Mouse (Mus musculus): ENCODE measurements at regions not wholly inside any gene's neighbourhood (a gene's known extent, or its start where the extent isn't known, plus 50 kb on each side); places are given as distances from the start of the nearest gene placed in this dataset.
A peak's percentile ranks its signal among the peaks of the same experiment; 100 is the strongest.
"Not testable (repeated sequence)": the region's sequence is repeated elsewhere in the genome, so short reads cannot be mapped to it uniquely, and the experiment has no call there.

DNA sequence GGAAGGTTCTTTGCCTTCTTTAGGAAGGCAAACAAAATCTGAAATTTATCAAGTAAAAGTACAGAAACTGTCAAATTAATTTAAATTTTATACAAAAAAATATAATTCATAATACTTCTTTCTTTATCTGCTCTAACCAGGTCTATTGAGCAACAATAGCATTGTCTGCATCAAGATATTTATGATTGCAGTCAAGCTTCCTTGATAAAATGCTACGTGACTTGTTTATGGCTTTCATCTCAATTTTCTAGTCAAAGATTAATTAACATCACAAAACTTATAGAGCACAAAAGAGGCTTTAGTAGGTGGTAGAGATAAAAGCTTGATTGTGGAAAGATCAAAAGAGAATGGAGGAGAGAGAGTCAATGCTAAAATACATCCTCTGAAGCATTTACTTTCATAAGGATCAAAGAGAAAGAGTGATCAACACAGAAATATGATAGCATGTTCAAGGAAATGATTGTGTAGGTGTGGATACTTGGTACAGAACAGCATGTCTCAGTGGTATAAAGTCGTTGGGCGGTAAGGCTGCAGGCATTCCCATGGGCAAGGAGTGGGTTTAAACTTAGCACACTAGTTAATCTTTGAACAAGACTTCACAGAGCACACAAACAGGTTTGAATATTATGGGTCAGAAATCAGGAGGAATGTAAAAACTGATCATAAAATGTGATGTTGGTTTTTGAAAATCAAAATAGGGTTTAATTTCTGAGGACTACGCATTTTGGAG lies 164.3 kb upstream of the Speer4f2 start:
- DNase-seq (ENCODE audit: low spot score) = no peak

DNA sequence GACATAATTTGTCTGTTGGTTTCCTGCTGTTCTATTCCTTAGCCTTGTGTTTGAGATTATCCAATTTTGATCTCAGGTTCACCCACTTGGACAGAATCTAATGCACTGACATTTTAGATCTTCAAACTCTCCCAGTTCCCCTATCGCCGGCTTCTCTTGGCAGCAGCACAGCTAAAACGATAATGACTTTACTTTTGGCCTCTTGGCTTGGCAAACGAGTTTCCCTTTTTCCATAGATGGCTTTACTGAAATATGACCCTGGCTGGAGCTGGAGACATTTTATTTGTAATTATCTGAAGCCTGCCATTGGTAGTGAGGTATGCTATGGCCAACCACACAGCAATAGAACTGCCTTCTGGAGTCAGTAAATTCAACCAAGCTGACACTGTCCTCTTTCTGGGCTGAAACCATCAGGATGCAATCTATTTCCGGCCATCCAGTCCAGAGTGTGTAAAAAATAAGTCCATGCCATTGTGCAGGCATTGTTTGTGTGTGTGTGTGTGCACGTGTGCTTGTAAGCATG lies 162.2 kb upstream of the Speer4f2 start:
- DNase-seq (ENCODE audit: low spot score) = no peak

DNA sequence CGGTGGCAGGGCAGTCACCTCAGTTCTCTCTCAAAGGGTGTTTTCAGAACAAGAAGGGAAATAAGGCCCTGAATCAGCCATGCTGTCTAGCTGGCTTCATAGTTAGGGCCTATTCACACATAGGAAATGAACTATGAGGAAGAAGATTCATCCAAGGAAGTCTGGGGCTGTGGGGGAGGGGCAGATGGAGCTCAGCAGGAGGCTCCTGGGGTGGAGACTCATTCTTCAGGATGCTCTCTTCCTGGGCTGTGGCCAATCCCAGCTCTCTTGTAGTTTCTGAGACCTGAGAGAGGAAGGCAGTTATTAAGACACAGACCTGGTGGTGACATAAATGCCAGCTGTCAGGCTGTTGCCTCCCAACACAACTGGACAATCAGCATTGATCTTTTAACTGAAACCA lies 149.4 kb upstream of the Speer4f2 start:
- not testable (repeated sequence) for DNase-seq (ENCODE audit: low spot score)

DNA sequence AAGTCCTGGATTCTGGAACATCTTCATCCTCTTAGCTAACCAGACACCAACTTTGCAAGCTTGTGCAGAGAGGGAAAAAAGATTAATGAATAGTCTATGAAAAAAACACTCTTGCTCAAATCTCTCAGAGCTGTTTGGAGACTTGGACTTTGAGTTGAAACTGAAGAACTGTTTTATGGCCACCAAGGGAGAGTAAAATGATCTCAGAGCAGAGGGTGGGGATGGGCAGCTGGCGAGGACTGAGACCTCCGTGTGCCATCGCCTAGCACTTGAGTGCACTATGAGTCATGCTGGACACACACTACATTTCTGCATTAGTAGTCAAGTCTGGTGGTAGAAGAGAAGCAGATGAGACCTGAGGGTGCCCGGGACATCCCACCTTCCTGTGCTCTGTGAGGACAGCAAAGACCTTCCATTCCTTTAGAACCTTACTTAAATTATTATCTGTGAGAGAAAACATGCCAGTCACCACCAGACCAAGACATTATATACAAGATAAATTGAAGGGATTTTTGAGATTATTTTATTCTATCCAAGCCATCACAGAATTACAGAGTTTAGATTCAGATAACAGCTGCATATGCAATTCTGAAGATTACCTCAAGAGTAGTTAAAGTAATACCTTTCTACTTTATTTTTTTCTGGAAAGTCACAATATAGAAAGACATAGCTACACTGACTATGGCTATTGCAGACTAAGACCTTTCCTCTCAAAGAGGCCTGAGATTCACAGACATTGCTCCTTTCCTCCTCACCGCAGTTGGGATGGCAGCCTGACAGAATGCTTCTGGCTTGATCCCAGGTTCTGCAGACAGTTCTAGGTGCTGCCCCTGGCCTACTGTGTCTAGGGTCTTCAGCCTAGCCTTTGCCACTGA lies 125.0 kb upstream of the Speer4f2 start:
- DNase-seq (ENCODE audit: low spot score) = no peak

DNA sequence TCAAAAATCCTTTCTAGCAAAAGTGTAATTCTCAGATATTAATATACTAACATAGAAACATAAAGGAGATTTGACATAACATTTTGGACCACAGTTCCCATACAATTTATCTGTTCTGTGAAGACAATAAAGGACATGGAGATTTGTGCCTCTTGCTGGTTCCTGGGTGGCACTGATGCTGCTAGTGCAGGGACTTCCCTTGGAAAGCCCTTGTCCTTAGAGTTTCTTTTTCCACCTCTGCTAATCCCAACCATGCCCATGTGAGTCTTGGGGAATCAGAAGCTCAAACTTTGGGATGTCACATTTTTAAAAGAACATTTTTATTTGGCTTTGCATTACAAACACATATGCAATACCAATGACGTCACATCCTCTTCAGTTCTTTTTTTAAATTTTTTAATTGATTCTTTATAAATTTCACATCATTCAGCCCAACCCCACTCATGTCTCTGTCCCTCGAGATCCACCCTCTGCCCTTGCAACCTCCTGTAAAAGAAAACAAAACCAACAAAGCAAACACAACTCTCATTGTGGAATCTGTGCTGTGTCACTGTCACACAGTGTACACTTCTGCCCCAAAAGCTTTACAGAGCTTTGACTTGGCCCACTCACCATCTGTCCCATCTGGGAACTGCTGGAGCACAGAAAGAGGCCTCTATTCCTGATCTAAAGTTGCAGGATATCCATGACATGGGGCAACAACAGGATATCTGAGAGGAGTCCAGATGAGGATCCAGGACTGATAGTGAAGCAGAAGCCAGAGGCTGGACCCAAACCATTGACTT lies 112.2 kb upstream of the Speer4f2 start:
- DNase-seq (ENCODE audit: low spot score) = no peak

DNA sequence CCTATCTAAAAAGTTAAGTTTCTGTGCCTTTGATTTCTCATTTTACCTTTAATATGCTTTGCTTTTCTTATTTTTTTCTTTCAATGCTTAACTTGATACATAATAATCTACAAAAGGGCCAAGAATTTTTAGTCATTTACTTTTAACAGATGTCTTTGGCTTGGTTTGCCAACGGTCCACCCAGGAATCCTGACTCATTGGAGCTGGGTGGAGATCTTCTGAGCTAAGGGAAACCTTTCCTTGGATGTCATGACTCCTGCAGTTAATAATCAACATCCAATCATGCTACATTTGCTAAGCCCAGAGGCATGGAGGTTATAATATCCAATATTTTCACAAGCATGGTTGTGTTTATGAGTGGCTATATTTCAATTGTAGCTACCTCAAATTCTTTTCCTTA lies 110.9 kb upstream of the Speer4f2 start:
- no peak for DNase-seq (ENCODE audit: low spot score)

DNA sequence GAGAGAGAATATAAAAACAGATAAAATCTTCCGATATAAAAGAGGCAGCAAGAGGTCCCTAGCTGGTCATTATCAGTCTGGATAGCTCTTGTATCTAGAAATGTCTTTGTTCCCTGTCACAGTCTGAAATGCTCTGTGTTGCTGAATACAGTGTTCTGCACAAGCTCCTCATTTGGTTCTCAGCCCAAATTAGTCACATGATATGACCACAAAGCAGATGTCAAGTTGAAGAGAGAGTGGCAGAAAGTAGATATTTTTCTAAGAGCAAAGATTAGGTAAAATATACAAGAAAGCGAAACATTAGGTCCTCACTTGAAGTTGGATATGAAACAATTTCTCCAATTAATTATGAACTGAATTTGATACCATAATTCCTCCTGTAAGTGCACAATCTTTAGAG lies 101.8 kb upstream of the Speer4f2 start:
- peak; percentile 24 for DNase-seq (ENCODE audit: low spot score)

DNA sequence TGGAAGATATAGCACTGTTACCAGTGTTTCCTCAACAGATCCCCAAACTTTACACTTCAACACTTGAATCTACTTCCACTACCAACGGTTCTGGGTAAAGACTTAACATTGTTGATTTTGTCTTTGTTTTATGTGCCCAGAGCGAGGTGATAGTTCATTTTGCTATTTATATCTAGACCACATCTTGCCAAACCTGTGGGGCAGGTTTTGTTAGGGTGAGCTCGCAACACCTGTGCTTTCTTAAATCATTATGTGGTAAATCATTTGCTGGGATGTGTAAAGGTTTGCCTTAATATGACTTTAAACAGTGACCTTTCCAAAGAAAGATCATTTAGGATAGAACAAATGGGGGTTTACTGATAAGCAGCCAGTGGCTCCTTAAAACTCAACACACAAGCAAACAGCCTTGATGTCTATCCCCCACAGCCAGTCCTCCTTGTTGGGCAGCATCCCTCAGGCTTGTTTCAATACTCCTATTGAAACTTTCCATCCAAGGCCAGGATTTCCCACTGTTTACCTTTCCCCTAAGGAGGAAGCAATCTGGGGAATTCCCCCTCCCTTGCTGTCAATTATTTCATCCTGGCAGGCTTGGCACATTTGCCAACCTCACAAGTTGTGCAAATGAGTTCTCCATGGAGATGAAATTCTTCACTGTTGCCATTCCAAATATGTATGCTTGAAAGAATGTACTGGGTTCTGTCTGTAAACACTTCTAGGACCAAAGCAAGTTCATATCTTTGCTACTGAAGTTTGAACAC lies 101.1 kb upstream of the Speer4f2 start:
- DNase-seq (ENCODE audit: low spot score) = no peak

DNA sequence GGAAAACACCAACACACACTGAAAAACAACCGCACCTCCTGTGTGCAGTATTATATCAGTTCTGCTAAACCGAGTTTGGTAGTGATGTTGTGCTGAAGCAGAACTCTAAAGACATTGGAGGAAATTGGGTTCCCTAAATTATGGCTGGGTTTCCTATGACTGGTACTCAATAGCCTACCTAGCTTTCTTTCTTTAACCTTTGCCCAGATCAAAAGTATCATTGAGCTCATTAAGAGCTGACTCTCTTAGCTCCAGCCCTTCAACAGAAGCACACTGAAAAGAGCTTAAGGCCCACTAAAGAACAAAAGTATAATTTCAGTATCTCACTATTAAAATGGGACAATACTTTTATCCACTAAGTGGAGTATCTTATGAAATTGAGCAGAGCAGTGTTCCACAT lies 97.6 kb upstream of the Speer4f2 start:
- DNase-seq (ENCODE audit: low spot score) = no peak

DNA sequence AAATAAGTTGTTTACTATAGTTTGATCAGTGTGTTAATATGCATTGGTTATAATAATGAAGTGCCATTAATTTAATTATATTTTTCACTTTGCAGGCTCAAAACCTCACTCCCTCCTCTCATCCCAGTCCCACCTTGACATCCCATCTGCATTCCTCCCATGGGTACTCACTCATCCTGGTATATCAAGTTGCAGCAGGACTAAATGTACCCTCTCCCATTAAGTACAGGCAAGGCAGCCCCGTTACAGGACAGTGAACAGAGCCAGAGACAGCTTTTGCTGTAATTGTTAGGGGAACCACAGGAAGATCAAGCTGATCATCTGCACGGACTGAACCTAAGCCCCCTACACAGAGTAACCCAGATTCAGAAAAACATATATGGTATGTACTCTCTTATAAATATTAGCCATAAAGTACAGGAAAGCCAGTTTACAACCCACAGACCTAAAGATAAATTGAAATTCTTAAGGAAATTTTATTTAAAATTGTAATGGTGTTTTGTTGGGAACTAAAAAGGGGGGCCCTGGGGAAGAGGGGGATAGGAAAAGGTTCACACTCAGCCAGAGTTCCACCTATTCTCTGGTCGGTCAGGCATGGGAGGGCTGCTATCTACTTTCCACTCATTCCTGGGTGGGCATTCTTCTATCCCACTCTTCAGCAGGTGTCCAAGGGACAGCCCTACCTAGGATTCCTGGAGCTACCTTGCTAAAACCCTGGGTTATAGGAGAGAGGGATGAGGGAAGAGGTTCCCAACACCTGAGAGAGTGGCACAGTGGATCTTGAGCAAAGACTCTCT lies 96.0 kb upstream of the Speer4f2 start:
- DNase-seq (ENCODE audit: low spot score) = no peak

DNA sequence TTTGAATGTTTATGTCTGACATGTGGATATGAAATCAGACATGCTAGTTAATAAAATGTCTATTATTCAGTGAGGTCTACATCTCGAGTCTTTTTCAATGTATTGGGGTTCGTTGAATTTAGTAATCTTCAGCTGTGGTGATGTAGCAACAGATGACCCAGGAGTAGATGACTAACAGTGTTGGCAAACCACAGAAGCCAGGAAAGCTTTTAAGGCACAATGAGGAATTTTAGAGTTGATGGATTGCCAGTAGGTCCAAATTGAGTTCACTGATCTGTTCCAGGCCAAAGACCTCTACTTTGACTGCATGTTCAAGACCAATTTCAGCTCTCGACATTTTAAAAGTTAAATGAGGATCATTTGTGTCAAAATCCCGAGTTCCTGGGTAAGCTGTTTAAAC lies 92.8 kb upstream of the Speer4f2 start:
- no peak for DNase-seq (ENCODE audit: low spot score)

DNA sequence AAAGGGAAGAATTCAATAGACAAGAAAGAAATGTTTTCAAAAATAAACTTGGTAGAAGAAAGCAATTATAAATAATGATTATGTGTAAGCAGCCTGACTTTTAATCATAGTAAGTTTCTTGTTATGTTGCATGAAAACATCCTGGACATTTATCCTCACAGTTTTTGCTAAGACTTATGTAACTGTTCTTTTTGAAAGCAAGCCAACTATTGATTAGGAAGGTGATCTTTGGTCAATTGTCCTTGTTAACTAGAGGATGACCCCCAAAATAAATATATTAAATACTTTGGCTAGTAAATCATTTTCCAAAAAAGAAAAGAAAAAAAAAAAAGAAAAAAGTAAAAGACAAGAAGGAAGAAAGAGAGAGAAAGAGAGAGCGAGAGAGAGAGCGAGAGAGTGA lies 92.0 kb upstream of the Speer4f2 start:
- DNase-seq (ENCODE audit: low spot score) = no peak

DNA sequence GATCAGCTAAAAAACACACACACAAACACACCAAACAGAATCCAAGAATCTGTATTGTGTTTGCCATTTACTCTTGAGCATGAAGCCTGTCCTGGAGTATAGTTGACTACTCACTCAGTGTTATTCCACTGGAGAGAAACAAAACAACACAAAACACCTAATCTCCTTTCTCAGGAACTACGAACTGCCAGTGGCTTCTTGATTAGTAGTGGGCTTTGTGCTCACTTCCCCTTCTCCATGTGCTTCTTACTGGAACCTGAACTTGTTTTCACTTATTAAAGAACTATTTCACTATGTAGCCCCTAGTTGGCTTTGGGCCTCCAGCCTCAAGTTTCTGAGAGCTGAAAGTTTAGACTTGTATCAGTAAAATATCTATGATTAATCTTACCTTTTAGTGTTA lies 84.0 kb upstream of the Speer4f2 start:
- DNase-seq (ENCODE audit: low spot score) = no peak

DNA sequence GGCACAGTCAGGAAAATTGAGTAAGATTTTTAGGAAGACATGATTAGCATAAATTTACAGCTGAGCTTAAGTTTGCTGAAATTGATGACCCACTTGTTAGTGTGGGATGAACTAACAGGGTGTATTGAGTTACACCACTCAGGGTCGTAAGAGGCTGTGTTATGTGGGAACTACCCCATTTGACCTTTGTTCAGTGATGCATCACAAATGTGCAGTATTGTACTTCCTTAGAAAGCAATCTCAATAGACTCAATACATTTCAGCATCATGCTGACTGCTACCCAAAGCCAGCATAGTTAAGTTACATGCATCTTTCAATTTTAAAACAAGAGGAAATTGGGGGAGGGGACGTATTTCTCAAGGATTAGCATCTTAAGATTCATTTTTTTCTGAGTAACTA lies 80.4 kb upstream of the Speer4f2 start:
- DNase-seq (ENCODE audit: low spot score) = no peak

DNA sequence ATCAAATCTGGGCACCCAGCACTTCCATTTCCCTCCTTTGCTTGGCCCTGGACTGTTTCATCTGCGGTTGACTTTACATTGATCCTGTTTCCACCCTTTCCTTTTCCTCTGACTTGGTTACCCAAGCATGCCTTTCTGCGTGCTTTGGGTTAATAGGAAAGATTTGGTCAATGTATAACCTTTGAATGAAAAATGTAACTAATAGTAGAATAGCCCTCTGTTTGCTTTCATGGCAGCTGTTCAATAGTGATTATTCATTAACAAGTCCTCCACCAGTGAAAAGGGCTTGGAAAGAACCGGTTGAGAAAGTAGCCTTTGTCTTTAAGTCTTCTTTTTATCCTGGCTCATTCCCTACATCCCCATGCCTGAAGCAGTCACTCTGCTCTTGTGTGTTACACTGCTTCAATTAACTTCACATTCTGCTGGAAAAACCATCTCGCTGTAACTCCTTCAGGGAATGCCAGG lies 76.4 kb upstream of the Speer4f2 start:
- DNase-seq (ENCODE audit: low spot score) = no peak

DNA sequence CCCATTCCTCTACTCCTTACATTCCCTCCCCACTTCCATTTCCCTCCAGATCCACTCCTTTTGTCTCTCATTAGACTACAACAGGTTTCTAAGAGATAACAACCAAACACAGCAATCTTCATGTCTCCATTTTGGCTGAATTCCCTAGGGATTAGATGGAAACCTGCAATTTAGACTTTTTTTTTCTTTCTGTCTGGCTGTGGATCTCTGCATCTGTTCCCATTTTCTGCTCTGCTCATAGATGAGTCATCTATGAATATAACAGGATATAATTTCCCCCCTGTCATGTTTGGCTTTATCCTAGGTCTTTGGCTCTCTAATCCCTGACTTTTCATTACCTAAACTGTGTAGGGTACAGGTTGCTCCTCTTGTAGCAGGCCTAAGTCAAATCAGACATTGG lies 73.1 kb upstream of the Speer4f2 start:
- DNase-seq (ENCODE audit: low spot score) = peak; percentile 4

DNA sequence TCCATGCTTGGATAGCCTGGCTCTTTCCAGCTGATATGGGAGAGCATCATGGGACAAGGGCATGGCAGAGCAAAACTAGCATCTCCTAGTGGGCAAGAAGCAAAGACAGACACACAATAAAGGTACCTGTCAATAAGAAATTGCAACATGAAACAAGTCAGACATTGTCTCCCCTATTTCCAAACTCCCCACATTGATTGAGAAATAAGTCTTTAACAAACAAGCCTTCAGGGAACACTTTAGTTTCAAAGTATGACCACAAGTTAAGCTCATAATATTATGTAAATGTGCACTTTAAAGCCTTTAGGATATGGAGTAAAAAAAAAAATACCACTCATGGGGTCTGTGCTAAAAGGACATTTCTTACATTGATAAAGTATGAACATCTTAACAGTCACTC lies 51.5 kb upstream of the Speer4f2 start:
- no peak for DNase-seq (ENCODE audit: low spot score)
